ENCODE assay signal across 28 mouse cellular contexts in the genomic region with DNA sequence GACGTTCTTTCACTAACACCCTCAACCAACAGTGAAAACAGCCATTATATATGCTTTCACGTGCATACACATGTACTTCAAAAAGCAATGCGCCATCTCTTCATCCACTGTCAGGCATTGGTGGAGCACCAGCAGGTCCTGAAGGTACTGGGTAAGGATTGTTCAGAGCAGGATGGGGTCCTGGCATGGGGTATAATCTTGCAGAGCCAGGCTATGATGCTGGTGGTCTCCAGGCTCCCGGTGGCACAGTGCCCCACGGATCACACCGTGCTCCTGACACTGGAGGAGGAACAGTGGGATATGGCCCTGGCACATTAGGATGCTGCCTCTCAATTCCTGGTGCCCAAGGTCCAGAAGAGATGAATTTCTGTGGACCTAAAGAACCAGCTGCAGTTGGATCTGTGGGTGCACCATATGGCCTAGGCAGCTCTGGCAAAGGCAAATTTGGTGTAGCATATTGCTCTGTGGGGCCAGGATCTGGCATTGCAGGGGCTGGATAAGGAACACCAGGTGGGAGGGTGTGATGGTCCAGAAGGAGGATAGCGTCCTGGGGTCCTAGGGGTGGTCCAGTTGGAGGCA. TPM values are rescaled to one million over a fixed set of nuclear protein-coding genes. Genes with fewer than 3 reads are reported as not detected.
A peak's percentile ranks its signal among the peaks of the same experiment; 100 is the strongest.
DNase-seq lines count a peak whose midpoint lies in the region; ATAC-seq lines count a peak whose summit lies in the region.
"Had no signal": no experiment of that assay in that cellular context is flagged by ENCODE, and none has a peak within 500 bp of the region (broad histone marks: within the 10 kb centered on the region; RNA-seq: fewer than 3 reads in every experiment).

No protein-coding gene starts in this region.

- H3K9ac ChIP-seq in liver, embryonic 11.5 days (ENCODE audit: low read depth, low read length): no peak overlapping the region
- H3K9ac ChIP-seq: embryonic facial prominence, embryonic 15.5 days; forebrain, embryonic 12.5 days; hindbrain, embryonic 14.5 days; limb, embryonic 15.5 days; liver, embryonic 15.5 days; lung, embryonic 15.5 days; midbrain, embryonic 15.5 days; neural tube, embryonic 15.5 days; stomach, embryonic 15.5 days had no signal

- 68% methylated on average over 7 of the region's 7 CpGs for WGBS in liver, embryonic 11.5 days

- no peaks in the 10 kb centered on the region for H3K9me3 ChIP-seq in liver, embryonic 11.5 days (ENCODE audit: control insufficient read depth, low read length)
- H3K9me3 ChIP-seq: embryonic facial prominence, embryonic 15.5 days; limb, embryonic 15.5 days; liver, embryonic 15.5 days; lung, embryonic 15.5 days; midbrain, embryonic 15.5 days; neural tube, embryonic 15.5 days; stomach, embryonic 15.5 days had no signal

- no peak for ATAC-seq in liver, embryonic 11.5 days (replicated peaks; ENCODE audit: low FRiP score)
- ATAC-seq: activated CD4-positive, CD25-positive, alpha-beta regulatory T cell, adult 4 months; intestine, postnatal 0 days; midbrain, embryonic 15.5 days had no signal

- H3K4me2 ChIP-seq in liver, embryonic 11.5 days: no peak overlapping the region
- H3K4me2 ChIP-seq: embryonic facial prominence, embryonic 15.5 days; forebrain, embryonic 12.5 days; heart, embryonic 11.5 days; hindbrain, embryonic 14.5 days; limb, embryonic 15.5 days; liver, embryonic 15.5 days; lung, embryonic 15.5 days; midbrain, embryonic 15.5 days; neural tube, embryonic 15.5 days; stomach, embryonic 15.5 days had no signal

- H3K27me3 ChIP-seq in liver, embryonic 11.5 days (replicated peaks; ENCODE audit: control insufficient read depth, insufficient read depth, low read length): no peaks in the 10 kb centered on the region
- H3K27me3 ChIP-seq: embryonic facial prominence, embryonic 15.5 days; forebrain, embryonic 12.5 days; limb, embryonic 15.5 days; liver, embryonic 15.5 days; lung, embryonic 15.5 days; midbrain, embryonic 15.5 days; neural tube, embryonic 15.5 days; stomach, embryonic 15.5 days had no signal

- no peaks in the 10 kb centered on the region for H3K36me3 ChIP-seq in liver, embryonic 11.5 days (ENCODE audit: control insufficient read depth, insufficient read depth, low read length)
- H3K36me3 ChIP-seq: embryonic facial prominence, embryonic 15.5 days; forebrain, embryonic 12.5 days; limb, embryonic 15.5 days; liver, embryonic 15.5 days; lung, embryonic 15.5 days; midbrain, embryonic 10.5 days; midbrain, embryonic 15.5 days; neural tube, embryonic 15.5 days; stomach, embryonic 15.5 days had no signal

- H3K27ac ChIP-seq in liver, embryonic 11.5 days (ENCODE audit: low read depth, low read length): no peak overlapping the region
- H3K27ac ChIP-seq: embryonic facial prominence, embryonic 15.5 days; forebrain, embryonic 12.5 days; hindbrain, embryonic 14.5 days; limb, embryonic 15.5 days; liver, embryonic 15.5 days; lung, embryonic 15.5 days; midbrain, embryonic 10.5 days; midbrain, embryonic 15.5 days; neural tube, embryonic 15.5 days; stomach, embryonic 15.5 days had no signal

- H3K4me3 ChIP-seq in liver, embryonic 11.5 days (ENCODE audit: low read depth, low read length): no peak overlapping the region
- H3K4me3 ChIP-seq: embryonic facial prominence, embryonic 15.5 days; forebrain, embryonic 12.5 days; limb, embryonic 15.5 days; liver, embryonic 15.5 days; lung, embryonic 15.5 days; midbrain, embryonic 10.5 days; midbrain, embryonic 15.5 days; neural tube, embryonic 15.5 days; stomach, embryonic 15.5 days had no signal

- H3K4me1 ChIP-seq in liver, embryonic 11.5 days (replicated peaks; ENCODE audit: control insufficient read depth, insufficient read depth, low read length): 0 out of 2 replicates have a peak, but pooled peaks cover 2% of the 10 kb centered on the region
- H3K4me1 ChIP-seq: embryonic facial prominence, embryonic 15.5 days; forebrain, embryonic 12.5 days; limb, embryonic 15.5 days; lung, embryonic 15.5 days; midbrain, embryonic 10.5 days; midbrain, embryonic 15.5 days; neural tube, embryonic 15.5 days; stomach, embryonic 15.5 days had no signal

- peak; percentile 76 for DNase-seq in cerebellum, adult 11 months
- no peak for DNase-seq in cerebellum, postnatal 4 days (ENCODE audit: low spot score in 2 of 2)
- DNase-seq in liver, embryonic 11.5 days (ENCODE audit: low spot score): peak; percentile 22
- DNase-seq in liver: no peak
- peak; percentile 81 to 82 for DNase-seq in cerebellum, postnatal 25 days
- DNase-seq in left cerebral cortex, adult 11 months (ENCODE audit: low spot score): no peak
- no peak for DNase-seq in lung, adult 18-20 months
- DNase-seq: adrenal gland, adult 2 months; gastrocnemius, postnatal 14 days; kidney, adult 9 months; kidney, postnatal 10 days; left cerebral cortex, postnatal 4 days; right cerebral cortex, postnatal 25 days; thymus, postnatal 14 days had no signal

RNA-seq across cellular contexts. Expression of a gene that starts 4.3 kb away (rescaled TPM):
- 0.12 TPM in 2 replicates for polyA plus RNA-seq in liver, embryonic 11.5 days (2014; fragmentation: Nextera tagmentation; extraction: Ambion mirVana)
- polyA plus RNA-seq: C2C12 had no signal

RNA-seq across cellular contexts. Expression of a gene that starts 15.9 kb away (rescaled TPM):
- 28.3 and 32.1 TPM in 2 replicates for polyA plus RNA-seq in liver, embryonic 11.5 days (2014; fragmentation: Nextera tagmentation; extraction: Ambion mirVana)
- polyA plus RNA-seq: C2C12 had no signal

RNA-seq across cellular contexts. Expression of a gene that starts 50.4 kb away (rescaled TPM):
- 124 and 128 TPM in 2 replicates for polyA plus RNA-seq in liver, embryonic 11.5 days (2014; fragmentation: Nextera tagmentation; extraction: Ambion mirVana)

Comparison
In these comparisons a context has a peak if more than half of its experiments do, and no peak if none do; other contexts are left out.
1. DNase-seq: peak in cerebellum, adult 11 months (single experiment), liver, embryonic 11.5 days (single experiment) and cerebellum, postnatal 25 days (2 of 2); none in cerebellum, postnatal 4 days (0 of 2), liver (single experiment), left cerebral cortex, adult 11 months (single experiment) and lung, adult 18-20 months (0 of 2).